Mouse (Mus musculus) spleen, adult 18-20 months (tissue): ENCODE measurements around the gene Hbb-bt.
A peak's percentile ranks its signal among the peaks of the same experiment; 100 is the strongest.
"Not testable (repeated sequence)": the region's sequence is repeated elsewhere in the genome, so short reads cannot be mapped to it uniquely, and the experiment has no call there.

Source experiments
- DNase-seq, 2 experiments: peaks; one replicate each; pipeline ENCODE4 v3.0.0; 2022; ENCODE audit warnings: mixed read lengths in 2 of 2

Hbb-bt gene

GRCm38 (mm10) chr7:103813766-103814165, at the start of gene Hbb-bt:
Gene Hbb-bt, minus strand, starts transcription at chr7:103813996.
- no peak for DNase-seq

- no peak for DNase-seq
Observed at GRCm38 (mm10) chr7:103861531-103861930, 47.7 kb upstream of the Hbb-bt start.

- peak in 1 of 2 experiments; percentile 4 for DNase-seq
Observed at GRCm38 (mm10) chr7:103860855-103861254, 47.1 kb upstream of the Hbb-bt start.

GRCm38 (mm10) chr7:103859076-103859475, 45.3 kb upstream of the Hbb-bt start:
- no peak for DNase-seq

- no peak for DNase-seq
Observed at GRCm38 (mm10) chr7:103854669-103855068, 40.9 kb upstream of the Hbb-bt start.

- DNase-seq: no peak
Observed at GRCm38 (mm10) chr7:103853090-103853489, 39.3 kb upstream of the Hbb-bt start, which contains the start of gene Hbb-y. Gene Hbb-y, minus strand, starts transcription at chr7:103853216.

- no peak for DNase-seq
Observed at GRCm38 (mm10) chr7:103844525-103845325, 30.9 kb upstream of the Hbb-bt start.

GRCm38 (mm10) chr7:103843034-103843433, 29.2 kb upstream of the Hbb-bt start, which contains the start of gene Hbb-bh1:
Gene Hbb-bh1, minus strand, starts transcription at chr7:103843164.
- no peak for DNase-seq

- no peak for DNase-seq
Observed at GRCm38 (mm10) chr7:103840268-103840667, 26.5 kb upstream of the Hbb-bt start, which contains the start of gene Hbb-bh2. Gene Hbb-bh2, minus strand, starts transcription at chr7:103840520.

- DNase-seq: no peak
Observed at GRCm38 (mm10) chr7:103827808-103828207, 14.0 kb upstream of the Hbb-bt start, which contains the start of gene Hbb-bs. Gene Hbb-bs, minus strand, starts transcription at chr7:103828096.

GRCm38 (mm10) chr7:103827139-103827538, 13.3 kb upstream of the Hbb-bt start:
- not testable (repeated sequence) for DNase-seq

- no peak for DNase-seq
Observed at GRCm38 (mm10) chr7:103826255-103826887, 12.6 kb upstream of the Hbb-bt start.

- DNase-seq: no peak
Observed at GRCm38 (mm10) chr7:103825536-103826254, 11.9 kb upstream of the Hbb-bt start.

- DNase-seq: no peak
Observed at GRCm38 (mm10) chr7:103824597-103824996, 10.8 kb upstream of the Hbb-bt start.

- DNase-seq: not testable (repeated sequence)
Observed at GRCm38 (mm10) chr7:103815085-103815484, 1.3 kb upstream of the Hbb-bt start.

GRCm38 (mm10) chr7:103813152-103813551, 644 bp downstream of the Hbb-bt start:
- not testable (repeated sequence) for DNase-seq

- no peak for DNase-seq
Observed at GRCm38 (mm10) chr7:103812174-103812573, 1.6 kb downstream of the Hbb-bt start.

- DNase-seq: no peak
Observed at GRCm38 (mm10) chr7:103811223-103811845, 2.5 kb downstream of the Hbb-bt start.

GRCm38 (mm10) chr7:103810746-103811145, 3.0 kb downstream of the Hbb-bt start:
- no peak for DNase-seq

- DNase-seq: no peak
Observed at GRCm38 (mm10) chr7:103810296-103810695, 3.5 kb downstream of the Hbb-bt start.

- no peak for DNase-seq
Observed at GRCm38 (mm10) chr7:103809801-103810155, 4.0 kb downstream of the Hbb-bt start.

- DNase-seq: no peak
Observed at GRCm38 (mm10) chr7:103808971-103809800, 4.6 kb downstream of the Hbb-bt start.
